Mouse (Mus musculus) bone marrow, adult 2 months (tissue): ENCODE measurements at regions not wholly inside any gene's neighbourhood (a gene's known extent, or its start where the extent isn't known, plus 50 kb on each side); places are given as distances from the start of the nearest gene placed in this dataset.

Experiments used
- CTCF ChIP-seq: fragments of 200-500 bp; IDR thresholded peaks from 2 replicates; pipeline ENCODE4 v1.5.1; 2011; ENCODE audit warnings: low read length, control low read depth; ENCODE audit not compliant: control insufficient read depth, insufficient read depth
- POLR2A ChIP-seq: fragments of 200-500 bp; IDR thresholded peaks from 2 replicates; pipeline ENCODE4 v1.6.1; 2011; ENCODE audit warnings: low read depth, mild to moderate bottlenecking, control low read depth, low read length, borderline replicate concordance; ENCODE audit not compliant: control insufficient read depth

DNA sequence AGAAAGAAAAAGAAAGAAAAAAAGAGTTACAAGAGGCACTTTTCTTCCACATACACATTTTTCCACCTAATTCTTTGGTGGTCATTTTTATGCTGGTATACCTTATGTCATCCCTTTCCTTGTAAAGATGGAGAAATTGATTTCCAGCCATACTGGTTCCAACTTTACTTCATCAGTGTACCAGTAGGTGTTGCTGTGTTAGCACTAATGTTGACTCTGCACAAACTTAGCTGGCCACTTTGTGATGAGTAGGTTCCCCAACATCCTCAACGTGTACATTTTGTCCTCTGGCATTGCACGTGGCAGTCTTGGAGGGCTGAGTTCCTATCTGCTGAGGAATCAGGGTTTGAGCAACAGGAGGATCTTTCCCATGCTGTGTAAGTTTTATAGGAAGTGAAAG, 256.7 kb downstream of the Cetn3 start:
- TF ChIP-seq POLR2A (no peak), CTCF (no peak)
